Comparison of ENCODE assay signal across 31 mouse cellular contexts in the genomic region with DNA sequence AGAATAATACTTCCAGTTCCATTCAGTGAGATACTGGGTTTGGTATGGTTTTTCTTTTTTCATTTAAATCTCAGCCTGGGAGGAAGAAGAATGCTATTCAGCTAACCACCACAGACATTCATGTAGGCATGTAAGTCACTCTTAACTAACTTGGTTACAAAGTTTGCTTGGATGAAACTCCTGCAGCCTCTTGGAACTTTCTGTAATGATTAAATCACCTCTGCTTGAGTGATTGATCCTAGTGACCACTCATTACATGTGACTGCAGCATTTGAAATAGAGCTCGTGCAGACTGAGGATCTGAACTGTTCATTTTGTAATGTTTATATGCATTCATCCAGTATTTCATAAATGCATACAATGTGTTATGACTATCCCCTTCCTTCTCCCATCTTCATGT.
"Had no signal": no experiment of that assay in that cellular context is flagged by ENCODE, and none has a peak within 500 bp of the region (broad histone marks: within the 10 kb centered on the region; RNA-seq: fewer than 3 reads in every experiment).

No protein-coding gene starts in this region.

- H3K36me3 ChIP-seq: limb, embryonic 10.5 days; limb, embryonic 12.5 days; limb, embryonic 13.5 days; limb, embryonic 15.5 days; liver, embryonic 12.5 days; liver, embryonic 13.5 days; liver, embryonic 15.5 days; lung, embryonic 15.5 days; midbrain, embryonic 12.5 days; midbrain, embryonic 13.5 days; midbrain, embryonic 15.5 days; neural tube, embryonic 12.5 days; neural tube, embryonic 13.5 days had no signal

- H3K4me3 ChIP-seq: limb, embryonic 10.5 days; limb, embryonic 12.5 days; limb, embryonic 13.5 days; limb, embryonic 15.5 days; liver, embryonic 12.5 days; liver, embryonic 13.5 days; liver, embryonic 15.5 days; lung, embryonic 15.5 days; megakaryocyte, embryonic 14.5 days; midbrain, embryonic 12.5 days; midbrain, embryonic 13.5 days; midbrain, embryonic 15.5 days; myocyte; neural tube, embryonic 12.5 days; neural tube, embryonic 13.5 days had no signal

- H3K27ac ChIP-seq: limb, embryonic 10.5 days; limb, embryonic 12.5 days; limb, embryonic 13.5 days; limb, embryonic 15.5 days; liver, embryonic 12.5 days; liver, embryonic 13.5 days; liver, embryonic 14.5 days; liver, embryonic 15.5 days; lung, embryonic 15.5 days; macrophage; midbrain, embryonic 12.5 days; midbrain, embryonic 13.5 days; midbrain, embryonic 15.5 days; neural tube, embryonic 12.5 days; neural tube, embryonic 13.5 days had no signal

- H3K4me2 ChIP-seq: limb, embryonic 12.5 days; limb, embryonic 13.5 days; limb, embryonic 15.5 days; liver, embryonic 11.5 days; liver, embryonic 12.5 days; liver, embryonic 13.5 days; liver, embryonic 15.5 days; lung, embryonic 14.5 days; lung, embryonic 15.5 days; midbrain, embryonic 12.5 days; midbrain, embryonic 13.5 days; midbrain, embryonic 15.5 days; neural tube, embryonic 12.5 days; neural tube, embryonic 13.5 days had no signal

- DNase-seq: left cerebral cortex, postnatal 4 days; liver; liver, embryonic 13.5 days; liver, postnatal 0 days; lung, adult 18-20 months; lung, adult 2 months; lung, embryonic 14.5 days; lung, postnatal 10 days; lung, postnatal 14 days; lung, postnatal 36 days; lung, postnatal 4 days; midbrain, embryonic 14.5 days had no signal

- H3K9me3 ChIP-seq: limb, embryonic 10.5 days; limb, embryonic 12.5 days; limb, embryonic 13.5 days; limb, embryonic 15.5 days; liver, embryonic 12.5 days; liver, embryonic 13.5 days; liver, embryonic 15.5 days; lung, embryonic 15.5 days; midbrain, embryonic 12.5 days; midbrain, embryonic 13.5 days; midbrain, embryonic 15.5 days; neural tube, embryonic 12.5 days; neural tube, embryonic 13.5 days had no signal

- ATAC-seq: liver, embryonic 12.5 days; liver, postnatal 0 days; lung, postnatal 0 days; midbrain, embryonic 15.5 days; midbrain, embryonic 16.5 days had no signal

- H3K27me3 ChIP-seq: limb, embryonic 12.5 days; limb, embryonic 13.5 days; limb, embryonic 15.5 days; liver, embryonic 12.5 days; liver, embryonic 13.5 days; liver, embryonic 15.5 days; lung, embryonic 15.5 days; megakaryocyte, embryonic 14.5 days; midbrain, embryonic 12.5 days; midbrain, embryonic 13.5 days; midbrain, embryonic 15.5 days; neural tube, embryonic 12.5 days; neural tube, embryonic 13.5 days had no signal

- H3K4me1 ChIP-seq: limb, embryonic 10.5 days; limb, embryonic 12.5 days; limb, embryonic 13.5 days; limb, embryonic 15.5 days; liver, embryonic 12.5 days; liver, embryonic 13.5 days; liver, embryonic 15.5 days; lung, embryonic 15.5 days; megakaryocyte, embryonic 14.5 days; midbrain, embryonic 12.5 days; midbrain, embryonic 13.5 days; midbrain, embryonic 15.5 days; neural tube, embryonic 12.5 days; neural tube, embryonic 13.5 days had no signal

- H3K9ac ChIP-seq: limb, embryonic 12.5 days; limb, embryonic 13.5 days; limb, embryonic 15.5 days; liver, embryonic 12.5 days; liver, embryonic 13.5 days; liver, embryonic 14.5 days; liver, embryonic 15.5 days; liver, postnatal 0 days; lung, embryonic 14.5 days; lung, embryonic 15.5 days; midbrain, embryonic 12.5 days; midbrain, embryonic 13.5 days; midbrain, embryonic 15.5 days; neural tube, embryonic 12.5 days; neural tube, embryonic 13.5 days had no signal
